Mouse (Mus musculus): Measurements from ENCODE around the gene Abhd17a.

DNA sequence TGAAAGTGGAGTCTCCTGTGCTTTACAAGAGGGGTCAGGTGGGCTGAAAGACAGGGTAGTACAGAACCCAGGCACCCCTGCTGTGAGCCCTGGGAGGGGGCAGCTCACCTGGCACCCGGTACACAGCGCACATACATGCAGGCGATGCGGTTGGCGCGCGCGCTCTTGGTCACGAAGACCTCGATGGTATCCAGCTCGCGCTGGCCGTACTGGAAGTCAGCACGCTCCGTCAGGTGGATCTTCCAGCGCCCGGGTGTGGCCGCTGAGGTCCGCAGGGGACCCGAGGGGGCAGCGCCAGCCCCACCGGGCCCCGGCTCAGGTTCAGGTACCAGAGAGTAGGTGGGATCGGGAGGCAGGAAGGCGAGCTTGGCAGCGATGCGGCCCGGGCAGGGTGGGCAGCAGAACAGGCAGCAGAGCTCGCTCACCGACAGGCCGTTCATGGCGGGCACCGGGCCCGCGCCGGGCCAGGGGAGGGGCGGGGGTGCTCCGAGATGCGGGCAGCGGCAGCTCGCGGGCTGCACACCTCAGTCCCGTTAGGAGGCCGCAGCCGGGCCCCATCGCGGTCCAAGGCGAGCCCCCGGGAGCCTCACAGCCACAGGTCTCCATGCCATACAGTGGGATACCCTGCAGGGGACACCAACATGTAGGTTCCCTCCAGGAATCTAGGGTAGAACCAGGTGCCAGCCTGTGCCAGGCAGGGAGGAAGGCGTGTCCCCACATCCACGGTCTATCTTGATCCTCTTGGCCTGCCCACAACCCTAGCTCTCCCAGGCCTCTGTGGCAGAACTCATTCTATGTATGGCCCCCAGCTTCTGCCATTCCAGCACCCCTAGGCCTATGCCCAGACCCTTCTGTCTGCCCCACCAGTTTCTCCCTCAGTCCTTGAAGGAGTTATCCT, 3.5 kb downstream of the Abhd17a start:
- TF ChIP-seq POLR2A (IDR thresholded peaks at IDR 0.05; ENCODE audit: low read depth, low read length) (no peak), CTCF (IDR thresholded peaks at IDR 0.05; ENCODE audit: extremely low read depth, insufficient read depth, insufficient read length, insufficient replicate concordance) (no peak)
